Mouse (Mus musculus) G1E (cell line): ENCODE measurements at regions not wholly inside any gene's neighbourhood (a gene's known extent, or its start where the extent isn't known, plus 50 kb on each side); places are given as distances from the start of the nearest gene placed in this dataset.

Source experiments
- CTCF ChIP-seq: IDR thresholded peaks from 2 replicates; pipeline ENCODE4 v1.5.1; 2012; ENCODE audit warnings: low read depth, low read length, inconsistent platforms, mixed read lengths
- GATA1 ChIP-seq: IDR thresholded peaks from 2 replicates; pipeline ENCODE4 v1.6.1; 2012; ENCODE audit warnings: borderline replicate concordance, low read length, inconsistent platforms, mixed read lengths
- TAL1 ChIP-seq: conservative IDR thresholded peaks from 2 replicates; pipeline ENCODE4 v1.6.1; 2012; ENCODE audit warnings: low read depth, low read length, inconsistent platforms, mixed read lengths

DNA sequence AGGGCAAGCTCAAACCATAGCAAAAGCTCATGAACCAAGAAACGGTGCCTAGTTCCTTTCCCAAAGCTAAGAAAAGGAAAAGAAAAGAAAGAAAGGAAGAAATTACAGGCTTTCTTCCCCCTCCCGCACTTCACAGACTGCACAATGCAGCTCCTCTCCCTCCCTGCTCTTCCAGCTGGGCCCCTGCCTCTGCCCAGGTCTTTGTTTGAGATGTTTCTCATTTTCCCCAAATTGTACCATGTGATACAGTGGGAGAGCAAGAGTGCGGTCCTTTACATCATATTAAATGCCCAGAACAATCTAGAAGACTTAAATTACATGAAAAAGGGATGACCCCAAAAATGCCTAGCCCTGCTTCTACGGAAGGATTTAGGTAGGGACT lies 112.9 kb upstream of the Dapk1 start:
- TF ChIP-seq CTCF = no peak
- no peak for TF ChIP-seq GATA1
- TF ChIP-seq TAL1 = no peak
